Mouse (Mus musculus) CH12.LX (cell line): ENCODE measurements around the gene P2rx7.

ENCODE experiments used
- CHD1 ChIP-seq: IDR thresholded peaks from 2 replicates; pipeline ENCODE4 v1.6.1; 2012; ENCODE audit warnings: low read depth, low read length, improper control_type of control experiment, inconsistent platforms
- CTCF ChIP-seq, 2 experiments: IDR thresholded peaks in 1 of 2; conservative IDR thresholded peaks in 1 of 2; 2 replicates each; pipeline ENCODE4 v1.5.1; 2011 to 2012; ENCODE audit warnings: low read depth in 2 of 2, low read length in 2 of 2, improper control_type of control experiment in 1 of 2, inconsistent platforms in 1 of 2, mild to moderate bottlenecking in 1 of 2, moderate library complexity in 1 of 2
- E2F4 ChIP-seq: IDR thresholded peaks from 2 replicates; pipeline ENCODE4 v1.6.1; 2011; ENCODE audit warnings: low read depth, low read length, improper control_type of control experiment; ENCODE audit not compliant: insufficient replicate concordance
- ETS1 ChIP-seq: conservative IDR thresholded peaks from 2 replicates; pipeline ENCODE4 v1.6.1; 2012; ENCODE audit warnings: low read depth, mild to moderate bottlenecking, inconsistent platforms, low read length, improper control_type of control experiment, moderate library complexity
- IRF4 ChIP-seq: IDR thresholded peaks from 2 replicates; pipeline ENCODE4 v1.6.1; 2014; ENCODE audit warnings: low read depth, mild to moderate bottlenecking, inconsistent platforms, low read length, improper control_type of control experiment
- MAFK ChIP-seq: IDR thresholded peaks from 2 replicates; pipeline ENCODE4 v1.6.1; 2011; ENCODE audit warnings: low read length, improper control_type of control experiment; ENCODE audit not compliant: insufficient replicate concordance
- NELFE ChIP-seq: IDR thresholded peaks from 2 replicates; pipeline ENCODE4 v1.6.1; 2011; ENCODE audit warnings: low read depth, low read length, improper control_type of control experiment
- POLR2A ChIP-seq: IDR thresholded peaks from 2 replicates; pipeline ENCODE4 v1.6.1; 2011; ENCODE audit warnings: low read depth, mild to moderate bottlenecking, improper control_type of control experiment, low read length
- POLR2AphosphoS2 ChIP-seq: IDR thresholded peaks from 2 replicates; pipeline ENCODE4 v1.6.1; 2011; ENCODE audit warnings: low read depth, low read length, improper control_type of control experiment
- RAD21 ChIP-seq: IDR thresholded peaks from 2 replicates; pipeline ENCODE4 v1.6.1; 2011; ENCODE audit warnings: low read depth, mild to moderate bottlenecking, low read length, improper control_type of control experiment, moderate library complexity
- SMC3 ChIP-seq: IDR thresholded peaks from 2 replicates; pipeline ENCODE4 v1.6.1; 2011; ENCODE audit warnings: low read depth, low read length, improper control_type of control experiment
- USF1 ChIP-seq: IDR thresholded peaks from 2 replicates; pipeline ENCODE4 v1.6.1; 2014; ENCODE audit warnings: low read depth, mild to moderate bottlenecking, inconsistent platforms, low read length, improper control_type of control experiment
- USF2 ChIP-seq: conservative IDR thresholded peaks from 2 replicates; pipeline ENCODE4 v1.6.1; 2011; ENCODE audit warnings: low read depth, low read length, improper control_type of control experiment
- ZMIZ1 ChIP-seq: IDR thresholded peaks from 2 replicates; pipeline ENCODE4 v1.6.1; 2012; ENCODE audit warnings: low read depth, mild to moderate bottlenecking, inconsistent platforms, low read length, improper control_type of control experiment

GRCm38 (mm10) chr5:122683926-122684325, 40.2 kb downstream of the P2rx7 start:
- TF ChIP-seq MAFK, result no peak
- TF ChIP-seq CTCF (conservative IDR thresholded peaks at IDR 0.05 in 1 of 2, IDR thresholded peaks at IDR 0.05 in 1 of 2; ENCODE audit: low read depth in 2 of 2, low read length in 2 of 2), result no peak
- 0 out of 2 replicates have a peak, but pooled peaks have one; percentile 4 for TF ChIP-seq NELFE
- TF ChIP-seq POLR2A, result peak; percentile 49
- no peak for TF ChIP-seq ZMIZ1
- TF ChIP-seq USF1, result no peak
- no peak for TF ChIP-seq RAD21
- TF ChIP-seq ETS1, result no peak
- no peak for TF ChIP-seq E2F4
- no peak for TF ChIP-seq SMC3
- no peak for TF ChIP-seq USF2
- no peak for TF ChIP-seq CHD1
- TF ChIP-seq IRF4, result peak; percentile 75
- no peak for TF ChIP-seq POLR2AphosphoS2
